Mouse (Mus musculus): ENCODE results near the gene Rab35.

The Rab35 gene

DNA sequence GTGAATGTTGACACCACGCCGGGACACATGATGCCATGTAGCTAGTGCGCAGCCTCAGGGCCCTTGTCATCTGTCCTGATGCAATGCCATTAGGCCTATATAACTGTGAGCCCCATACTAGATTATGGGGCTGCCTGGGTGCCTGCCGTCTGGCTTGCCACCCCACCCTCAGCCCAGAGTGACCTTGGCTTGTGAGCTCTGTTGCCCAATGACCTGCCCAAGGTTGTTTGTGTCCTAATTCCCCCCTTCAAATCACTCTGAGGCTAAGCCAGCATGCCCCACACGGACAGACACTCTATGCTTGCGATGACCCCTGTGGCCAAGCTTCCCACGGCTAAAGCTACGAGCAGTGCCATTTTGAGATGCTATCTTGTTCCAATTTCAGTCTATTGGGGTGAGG, 18.0 kb downstream of the Rab35 start:
- CTCF ChIA-PET: no interaction called here

DNA sequence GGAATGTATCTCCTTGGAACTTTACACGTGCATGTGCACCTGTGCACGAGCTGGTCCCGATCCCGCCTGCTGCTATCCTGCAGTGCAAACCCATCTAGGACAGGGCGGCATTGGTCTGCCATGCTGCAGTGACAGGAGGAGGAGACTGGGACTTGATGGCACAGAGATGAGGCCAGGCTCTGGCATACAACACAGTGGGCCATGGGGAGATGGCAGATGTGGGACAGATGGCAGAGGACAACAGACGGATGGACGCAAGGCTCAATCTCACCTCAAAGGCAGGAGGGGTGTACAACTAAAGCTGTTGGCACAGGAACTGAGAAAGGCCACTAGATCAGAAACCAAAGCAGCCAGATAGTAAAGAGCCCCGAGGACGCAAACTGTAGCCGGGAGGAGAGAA, 19.2 kb downstream of the Rab35 start:
- CTCF ChIA-PET: no interaction called here

DNA sequence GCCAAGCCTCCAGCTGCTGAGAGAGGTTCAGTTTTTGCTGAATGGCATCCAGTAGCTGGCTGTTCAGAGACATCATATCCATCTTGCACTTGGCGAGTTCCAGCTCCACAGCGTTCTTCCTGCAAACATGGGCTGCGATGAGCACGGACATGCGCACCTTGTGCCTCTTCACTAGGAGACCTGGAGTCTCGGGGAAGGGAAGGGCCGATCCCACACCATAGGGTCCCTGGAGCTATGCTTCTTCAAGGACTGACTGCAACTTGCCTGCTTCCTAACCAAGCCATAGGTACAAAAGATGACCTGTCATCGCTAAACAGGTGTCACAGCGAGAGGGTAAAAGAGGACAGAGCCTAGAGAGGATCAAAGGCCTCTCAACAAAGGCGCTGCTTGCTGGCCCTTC, 20.1 kb downstream of the Rab35 start:
- CTCF ChIA-PET: interaction anchor here (0.6 kb wide), 2 partner anchors 117 to 1018 kb away, joined by 3 read pairs; no protein-coding TSS in a partner anchor

DNA sequence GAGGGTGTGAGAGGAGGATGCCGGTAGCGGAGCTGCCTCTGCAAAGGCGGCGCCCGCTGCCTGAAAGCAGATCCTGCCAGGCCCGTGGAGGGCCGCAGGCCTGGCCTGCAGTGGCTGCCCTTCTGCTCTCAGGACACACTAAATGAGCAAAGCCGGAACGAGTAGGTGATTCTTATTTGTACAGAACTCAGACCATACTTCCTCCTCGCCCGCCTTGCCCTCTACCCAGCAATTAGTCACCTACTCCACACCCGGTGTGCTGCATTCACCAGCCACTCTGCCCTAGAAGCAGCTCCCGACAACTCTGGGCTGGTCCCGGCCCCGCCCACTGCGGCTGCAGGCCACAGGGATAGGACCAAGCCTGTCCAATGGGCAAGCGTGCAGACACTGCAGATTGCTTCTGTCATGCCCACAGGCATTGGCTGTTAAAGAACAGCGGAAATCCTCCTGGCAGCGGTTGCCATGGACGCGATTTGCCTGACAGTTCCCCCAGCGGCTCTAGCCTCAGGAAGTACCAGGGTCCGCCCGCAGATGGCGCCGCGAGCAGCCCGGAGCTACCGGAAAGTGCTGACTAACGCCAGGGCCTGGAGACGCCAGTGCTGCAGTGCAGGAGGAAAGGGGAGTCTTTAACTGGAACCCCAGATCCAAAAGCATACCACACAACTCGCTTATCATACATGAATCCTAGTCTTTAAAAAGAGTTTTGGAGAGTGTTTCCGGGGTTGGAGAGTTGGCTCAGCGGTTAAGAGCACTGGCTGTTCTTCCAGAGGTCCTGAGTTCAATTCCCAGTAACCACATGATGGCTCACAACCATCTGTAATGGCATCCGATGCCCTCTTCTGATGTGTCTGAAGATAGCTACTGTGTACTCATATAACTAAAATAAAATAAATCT, 21.2 kb downstream of the Rab35 start:
- CTCF ChIA-PET: interaction anchor here (0.5 kb wide), 1 partner anchor 1041 kb away, joined by 5 read pairs; no protein-coding TSS in a partner anchor

DNA sequence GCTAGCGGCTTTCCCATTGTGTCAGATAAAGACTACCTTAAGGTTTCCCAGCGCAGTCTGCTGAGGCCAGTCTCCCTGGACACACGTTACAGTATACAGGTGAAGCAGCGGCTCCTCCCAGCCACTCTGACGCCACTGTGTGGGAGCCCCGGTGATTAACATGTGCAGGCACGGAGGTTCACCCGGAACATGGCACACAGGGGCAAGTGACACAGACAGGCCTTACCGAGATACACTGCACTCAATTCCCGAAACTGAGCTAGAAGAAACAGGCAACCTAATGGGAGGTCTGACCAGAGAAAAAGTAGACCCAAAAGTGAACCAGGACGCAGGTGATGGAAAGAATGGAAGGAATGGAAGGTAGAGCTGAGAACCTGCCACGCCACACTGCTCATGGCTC, 22.1 kb downstream of the Rab35 start:
- CTCF ChIA-PET: interaction anchor here (0.5 to 0.6 kb wide), 2 partner anchors 20 to 1042 kb away, joined by 4 to 5 read pairs; no protein-coding TSS in a partner anchor

GRCm38 (mm10) chr5:115656677-115657076, 25.0 kb downstream of the Rab35 start:
- CTCF ChIA-PET: no interaction called here

DNA sequence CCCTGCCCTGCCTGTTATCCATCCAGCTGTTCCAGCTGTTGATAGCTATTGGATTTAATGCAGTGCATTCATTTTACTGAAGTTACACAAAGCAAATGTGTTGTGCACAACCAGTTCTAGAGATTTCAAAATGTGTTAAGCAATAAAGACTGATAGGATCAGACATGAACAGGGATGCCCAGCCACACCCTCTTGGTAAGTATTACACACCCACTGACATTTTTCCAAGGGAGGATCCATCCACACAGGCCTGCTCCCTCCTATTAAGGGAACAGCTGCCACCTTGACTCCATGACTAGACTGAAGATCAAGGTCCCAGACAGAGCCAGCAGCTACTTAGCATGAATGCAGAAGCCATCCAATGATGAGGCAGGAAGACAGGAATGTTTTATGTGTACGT, 25.5 kb downstream of the Rab35 start:
- CTCF ChIA-PET: no interaction called here

- CTCF ChIA-PET: no interaction called here
Observed at GRCm38 (mm10) chr5:115658352-115658751, 26.6 kb downstream of the Rab35 start.

GRCm38 (mm10) chr5:115662658-115663057, 30.9 kb downstream of the Rab35 start:
- CTCF ChIA-PET: no interaction called here

GRCm38 (mm10) chr5:115666366-115667065, 34.8 kb downstream of the Rab35 start:
- CTCF ChIA-PET: no interaction called here

GRCm38 (mm10) chr5:115667210-115667609, 35.5 kb downstream of the Rab35 start:
- CTCF ChIA-PET: no interaction called here

- CTCF ChIA-PET: no interaction called here
Observed at GRCm38 (mm10) chr5:115667894-115668293, 36.2 kb downstream of the Rab35 start.

DNA sequence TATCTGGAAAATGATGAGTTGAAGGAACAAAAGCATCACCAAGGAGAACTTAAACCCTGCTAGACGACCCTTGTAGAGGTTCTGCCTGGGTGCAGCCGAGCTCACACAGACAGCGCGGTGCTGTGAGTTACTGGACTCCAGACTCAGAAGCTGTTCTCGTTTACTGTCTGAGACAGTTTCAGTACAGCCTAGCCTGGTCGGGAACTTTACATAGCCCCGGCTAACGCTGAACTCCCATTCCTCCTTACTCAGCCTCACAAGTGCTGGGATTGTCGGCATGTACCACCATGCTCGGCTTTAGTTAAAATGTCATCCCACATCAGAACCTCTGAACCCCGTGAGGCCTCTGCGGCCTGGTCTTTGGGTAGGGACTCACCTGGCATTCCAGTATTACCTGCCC, 37.3 kb downstream of the Rab35 start:
- CTCF ChIA-PET: no interaction called here

DNA sequence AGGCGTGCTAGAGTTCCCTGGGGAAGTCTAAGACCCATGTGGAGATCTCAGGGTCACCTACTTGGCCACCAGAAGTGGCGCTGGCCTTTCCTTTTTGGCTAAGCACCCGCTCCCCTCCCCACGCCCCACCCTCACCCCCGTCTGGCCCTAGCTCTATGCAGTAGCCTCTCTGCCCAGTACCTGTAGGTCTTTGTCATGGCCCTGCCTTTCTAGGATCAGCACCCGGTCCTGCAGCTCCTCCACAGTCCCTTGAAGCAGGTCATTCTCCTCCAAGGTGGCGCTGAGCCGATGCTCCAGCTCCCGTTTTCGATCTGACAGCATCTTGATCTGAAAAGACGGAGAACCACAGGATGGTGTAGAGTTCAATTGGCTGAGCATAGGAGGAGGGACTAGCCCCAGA, 38.3 kb downstream of the Rab35 start:
- CTCF ChIA-PET: no interaction called here

DNA sequence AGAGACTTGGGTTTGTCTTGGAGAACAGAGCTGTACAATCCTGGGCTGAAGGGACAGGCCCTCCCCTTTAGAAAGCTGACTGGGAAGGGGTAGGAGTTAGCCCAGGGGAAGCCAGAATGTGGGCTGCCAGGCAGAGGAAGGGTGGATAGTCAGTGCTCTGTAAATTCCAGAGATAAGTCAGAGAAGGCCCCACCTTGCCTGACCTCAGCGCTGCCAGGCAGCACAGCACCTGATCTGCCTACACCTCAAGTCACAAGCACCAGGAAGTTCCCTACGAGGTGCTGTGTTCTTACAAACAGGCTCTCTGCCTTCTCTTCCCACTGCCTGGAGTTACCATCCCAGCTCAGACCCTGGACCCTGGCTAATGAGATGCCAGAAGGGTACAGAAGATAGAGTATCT, 38.7 kb downstream of the Rab35 start:
- CTCF ChIA-PET: no interaction called here

DNA sequence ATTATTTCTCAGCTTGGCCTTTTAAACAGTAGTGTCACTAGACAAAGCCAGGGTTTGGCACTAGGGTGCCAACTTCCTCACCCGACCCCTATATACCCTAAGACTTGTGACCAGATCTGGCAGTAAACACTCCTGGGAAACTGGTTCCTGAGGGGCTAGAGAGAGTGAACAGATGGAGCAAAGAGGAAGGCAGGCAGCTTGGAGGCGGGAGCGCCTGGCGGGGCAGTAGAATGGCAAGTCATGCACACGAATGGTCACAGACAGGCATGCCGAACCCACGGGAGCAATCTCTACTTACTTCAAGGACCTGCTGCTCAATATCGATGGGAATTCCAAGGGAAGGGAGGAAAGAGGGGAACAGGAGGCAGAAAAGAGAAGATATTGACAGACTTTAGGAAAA, 40.1 kb downstream of the Rab35 start:
- CTCF ChIA-PET: no interaction called here

DNA sequence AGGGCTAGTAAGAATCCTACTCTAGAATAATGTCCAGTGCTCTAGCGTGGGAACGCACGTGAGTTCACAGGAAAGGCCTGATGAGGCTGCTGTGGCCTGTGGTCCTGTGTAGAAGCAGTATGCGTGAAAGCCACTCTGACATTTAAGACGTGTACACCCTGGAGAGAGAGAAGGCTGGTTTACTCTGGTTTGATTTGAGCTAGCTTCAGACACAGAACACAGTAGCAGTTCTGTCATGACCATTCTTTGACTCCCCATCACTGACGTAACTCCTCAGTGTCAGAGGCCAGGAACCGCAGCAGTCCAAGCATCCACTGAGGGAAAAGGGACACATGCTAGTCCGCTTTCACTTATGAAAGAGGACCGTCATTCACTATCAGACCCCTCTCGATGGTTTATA, 53.4 kb downstream of the Rab35 start:
- CTCF ChIA-PET: no interaction called here

- CTCF ChIA-PET: no interaction called here
Observed at GRCm38 (mm10) chr5:115686716-115687115, 55.0 kb downstream of the Rab35 start.

DNA sequence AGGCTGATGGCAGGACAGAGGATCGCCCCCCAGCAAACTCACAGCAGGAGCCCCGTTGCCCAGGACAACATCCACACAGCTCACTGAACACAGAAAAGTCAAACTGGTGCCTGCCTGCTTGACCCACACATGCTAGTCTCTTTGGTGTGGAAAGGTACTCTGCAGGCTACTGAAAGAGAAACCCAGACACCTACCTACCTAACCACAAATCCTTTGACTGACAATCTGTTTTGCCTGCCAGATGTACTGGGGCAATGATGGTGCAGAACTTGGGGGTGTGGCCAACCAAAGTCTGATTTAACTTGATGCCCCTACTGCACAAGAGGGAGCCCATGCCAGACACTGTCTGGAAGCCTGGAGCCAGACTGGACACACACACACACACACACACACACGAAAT, 61.6 kb downstream of the Rab35 start:
- CTCF ChIA-PET: no interaction called here

GRCm38 (mm10) chr5:115695191-115695770, 63.6 kb downstream of the Rab35 start:
- CTCF ChIA-PET: no interaction called here

- CTCF ChIA-PET: no interaction called here
Observed at GRCm38 (mm10) chr5:115696811-115697210, 65.1 kb downstream of the Rab35 start.

All from spleen, embryonic (tissue).